Mouse (Mus musculus): Measurements from ENCODE around the gene Fhl1. TPM values are rescaled to one million over a fixed set of nuclear protein-coding genes. Genes with fewer than 3 reads are reported as not detected.

Gene Fhl1
- polyA plus RNA-seq, 1 experiment from 2014 or later: 106 TPM

GRCm38 (mm10) chrX:56756352-56756751, 24.8 kb downstream of the Fhl1 start:
- Histone ChIP-seq H3K9me3 (replicated peaks) (no peaks in the 10 kb centered on the region), H3K27ac (replicated peaks) (no peak overlapping the region), H3K36me3 (peaks cover 5% of the 10 kb centered on the region; the same call in 1 of the 2 replicates), H3K4me1 (no peaks in the 10 kb centered on the region), H3K27me3 (ENCODE audit: low read depth, poor library complexity, severe bottlenecking) (no peaks in the 10 kb centered on the region), H3K4me3 (no peak overlapping the region)
- 86% methylated on average over 7 of the region's 7 CpGs for WGBS
- DNase-seq (ENCODE audit: low spot score): no peak

GRCm38 (mm10) chrX:56760257-56760760, 28.7 kb downstream of the Fhl1 start:
- H3K27me3 ChIP-seq (ENCODE audit: low read depth, poor library complexity, severe bottlenecking): no peaks in the 10 kb centered on the region

GRCm38 (mm10) chrX:56769838-56770237, 38.3 kb downstream of the Fhl1 start:
- H3K4me3 ChIP-seq: no peak overlapping the region

More at GRCm38 (mm10) chrX:56760257-56760760, 28.7 kb downstream of the Fhl1 start:
- Histone ChIP-seq H3K4me3 (no peak overlapping the region), H3K36me3 (peaks cover 5% of the 10 kb centered on the region; the same call in 1 of the 2 replicates), H3K4me1 (no peaks in the 10 kb centered on the region), H3K27ac (replicated peaks) (no peak overlapping the region), H3K9me3 (replicated peaks) (no peaks in the 10 kb centered on the region)
- no peak for DNase-seq (ENCODE audit: low spot score)
- 93% methylated on average over 3 of the region's 3 CpGs for WGBS

GRCm38 (mm10) chrX:56771751-56772150, 40.2 kb downstream of the Fhl1 start:
- H3K9me3 ChIP-seq (replicated peaks): no peaks in the 10 kb centered on the region
- 59% methylated on average over 1 of the region's 1 CpGs for WGBS
- no peak overlapping the region for H3K27ac ChIP-seq (replicated peaks)
- no peaks in the 10 kb centered on the region for H3K27me3 ChIP-seq (ENCODE audit: low read depth, poor library complexity, severe bottlenecking)
- no peaks in the 10 kb centered on the region for H3K36me3 ChIP-seq
- DNase-seq (ENCODE audit: low spot score): no peak
- no peaks in the 10 kb centered on the region for H3K4me1 ChIP-seq
- H3K4me3 ChIP-seq: no peak overlapping the region

More at GRCm38 (mm10) chrX:56769838-56770237, 38.3 kb downstream of the Fhl1 start:
- Histone ChIP-seq H3K36me3 (no peaks in the 10 kb centered on the region), H3K27ac (replicated peaks) (no peak overlapping the region), H3K9me3 (replicated peaks) (no peaks in the 10 kb centered on the region), H3K4me1 (no peaks in the 10 kb centered on the region), H3K27me3 (ENCODE audit: low read depth, poor library complexity, severe bottlenecking) (no peaks in the 10 kb centered on the region)
- no peak for DNase-seq (ENCODE audit: low spot score)

GRCm38 (mm10) chrX:56773329-56773728, 41.7 kb downstream of the Fhl1 start:
- 88% methylated on average over 4 of the region's 4 CpGs for WGBS
- no peak for DNase-seq (ENCODE audit: low spot score)
- Histone ChIP-seq H3K36me3 (no peaks in the 10 kb centered on the region), H3K27ac (replicated peaks) (no peak overlapping the region), H3K9me3 (replicated peaks) (no peaks in the 10 kb centered on the region), H3K4me3 (no peak overlapping the region), H3K27me3 (ENCODE audit: low read depth, poor library complexity, severe bottlenecking) (no peaks in the 10 kb centered on the region), H3K4me1 (no peaks in the 10 kb centered on the region)

- no peaks in the 10 kb centered on the region for H3K9me3 ChIP-seq (replicated peaks)
- H3K36me3 ChIP-seq: peaks cover 28% of the 10 kb centered on the region
- DNase-seq (ENCODE audit: low spot score): no peak
- H3K4me3 ChIP-seq: no peak overlapping the region
- no peaks in the 10 kb centered on the region for H3K4me1 ChIP-seq
- WGBS: 66% methylated on average over 6 of the region's 6 CpGs
- H3K27ac ChIP-seq (replicated peaks): no peak overlapping the region
- H3K27me3 ChIP-seq (ENCODE audit: low read depth, poor library complexity, severe bottlenecking): no peaks in the 10 kb centered on the region
Observed at GRCm38 (mm10) chrX:56786281-56787061, 54.9 kb downstream of the Fhl1 start.

- Histone ChIP-seq H3K36me3 (peaks cover 38% of the 10 kb centered on the region), H3K4me3 (no peak overlapping the region), H3K9me3 (replicated peaks) (no peaks in the 10 kb centered on the region), H3K27ac (replicated peaks) (no peak overlapping the region), H3K4me1 (no peaks in the 10 kb centered on the region), H3K27me3 (ENCODE audit: low read depth, poor library complexity, severe bottlenecking) (no peaks in the 10 kb centered on the region)
- WGBS: 82% methylated on average over 3 of the region's 3 CpGs
- no peak for DNase-seq (ENCODE audit: low spot score)
Observed at GRCm38 (mm10) chrX:56787486-56787885, 55.9 kb downstream of the Fhl1 start.

- H3K9me3 ChIP-seq (replicated peaks): no peaks in the 10 kb centered on the region
- 91% methylated on average over 4 of the region's 4 CpGs for WGBS
- no peaks in the 10 kb centered on the region for H3K4me1 ChIP-seq
- no peaks in the 10 kb centered on the region for H3K27me3 ChIP-seq (ENCODE audit: low read depth, poor library complexity, severe bottlenecking)
- peaks cover 57% of the 10 kb centered on the region for H3K36me3 ChIP-seq
- H3K4me3 ChIP-seq: no peak overlapping the region
- H3K27ac ChIP-seq (replicated peaks): no peak overlapping the region
- no peak for DNase-seq (ENCODE audit: low spot score)
Observed at GRCm38 (mm10) chrX:56790591-56790990, 59.0 kb downstream of the Fhl1 start.

- Histone ChIP-seq H3K27ac (replicated peaks) (no peak overlapping the region), H3K4me1 (no peaks in the 10 kb centered on the region), H3K9me3 (replicated peaks) (no peaks in the 10 kb centered on the region), H3K4me3 (no peak overlapping the region), H3K27me3 (ENCODE audit: low read depth, poor library complexity, severe bottlenecking) (no peaks in the 10 kb centered on the region), H3K36me3 (peaks cover 57% of the 10 kb centered on the region)
- WGBS: 54% methylated on average over 15 of the region's 15 CpGs
- peak; percentile 35 for DNase-seq (ENCODE audit: low spot score)
Observed at GRCm38 (mm10) chrX:56791268-56791667, 59.7 kb downstream of the Fhl1 start.

- Histone ChIP-seq H3K27ac (replicated peaks) (peak within 1 kb of the TSS; percentile 67), H3K27me3 (ENCODE audit: low read depth, poor library complexity, severe bottlenecking) (no peaks in the 10 kb centered on the region), H3K4me3 (peak within 1 kb of the TSS; percentile 60), H3K36me3 (peaks cover 7% of the 10 kb centered on the region; the same call in 1 of the 2 replicates), H3K9me3 (replicated peaks) (no peaks in the 10 kb centered on the region), H3K4me1 (0 out of 2 replicates have a peak, but pooled peaks cover 7% of the 10 kb centered on the region)
- peak; percentile 41 for DNase-seq (ENCODE audit: low spot score)
- 15% methylated on average over 35 of the region's 35 CpGs for WGBS
Observed at GRCm38 (mm10) chrX:56821765-56822603, 90.4 kb downstream of the Fhl1 start, which contains the start of gene Map7d3. Gene Map7d3 (minus strand): TSS chrX:56822326.

- no peak for DNase-seq (ENCODE audit: low spot score)
- whole genome bisulfite sequencing: 75% methylated on average over 6 of the region's 6 CpGs
- Histone ChIP-seq H3K27ac (replicated peaks) (no peak overlapping the region), H3K9me3 (replicated peaks) (no peaks in the 10 kb centered on the region), H3K27me3 (ENCODE audit: low read depth, poor library complexity, severe bottlenecking) (no peaks in the 10 kb centered on the region), H3K4me3 (no peak overlapping the region), H3K36me3 (no peaks in the 10 kb centered on the region), H3K4me1 (no peaks in the 10 kb centered on the region)
Observed at GRCm38 (mm10) chrX:56827492-56827891, 95.9 kb downstream of the Fhl1 start.

GRCm38 (mm10) chrX:56835842-56836241, 104.3 kb downstream of the Fhl1 start:
- Histone ChIP-seq H3K27ac (replicated peaks) (no peak overlapping the region), H3K9me3 (replicated peaks) (no peaks in the 10 kb centered on the region), H3K4me3 (no peak overlapping the region), H3K27me3 (ENCODE audit: low read depth, poor library complexity, severe bottlenecking) (no peaks in the 10 kb centered on the region), H3K4me1 (no peaks in the 10 kb centered on the region), H3K36me3 (no peaks in the 10 kb centered on the region)
- whole genome bisulfite sequencing: 89% methylated on average over 6 of the region's 6 CpGs
- no peak for DNase-seq (ENCODE audit: low spot score)

Measured in midbrain, embryonic 10.5 days (tissue).